Mouse (Mus musculus): ENCODE data around the gene Rab36. TPM values are rescaled to one million over a fixed set of nuclear protein-coding genes. Genes with fewer than 3 reads are reported as not detected.

Rab36 gene
- polyA plus RNA-seq, 2 experiments = 0.70 to 2.0 TPM

DNA sequence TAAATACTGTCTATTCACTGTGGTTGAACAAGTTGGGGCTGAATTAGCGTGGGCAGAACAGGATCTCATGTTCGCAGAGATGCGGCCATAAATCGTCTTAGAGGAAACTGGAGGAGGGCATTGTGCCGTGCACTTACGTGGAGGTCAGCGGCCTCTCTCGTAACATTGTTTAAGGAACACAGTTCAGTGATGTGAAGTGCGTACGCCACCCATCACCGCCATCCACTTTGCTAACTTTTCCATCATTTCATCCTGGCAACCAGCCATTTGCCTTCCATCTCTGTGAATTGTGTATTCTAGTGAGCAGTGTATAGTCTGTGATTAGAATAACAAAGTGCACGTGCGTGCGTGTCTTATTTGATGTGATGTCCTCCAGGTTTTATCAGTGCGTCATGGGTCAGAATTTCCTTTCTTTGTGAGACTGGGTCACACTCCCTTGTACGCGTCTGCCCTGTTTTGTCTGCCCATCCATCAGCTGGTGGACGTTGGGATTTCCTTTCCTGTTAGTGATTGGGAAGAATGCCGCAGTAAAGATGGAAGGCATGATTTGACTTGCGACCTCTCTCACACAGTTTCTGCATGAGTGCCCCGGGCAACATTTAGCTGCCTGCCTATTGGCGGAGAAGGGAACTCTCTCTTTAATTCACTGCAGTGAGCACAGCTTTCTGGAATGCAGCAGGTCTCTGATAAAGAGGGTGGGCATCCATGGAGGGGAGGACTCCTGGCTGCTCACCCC, 56.6 kb downstream of the Rab36 start:
- no peak overlapping the region for H3K9ac ChIP-seq (replicated peaks)
- no peak overlapping the region for H3K27ac ChIP-seq
- H3K9me3 ChIP-seq (ENCODE audit: control insufficient read depth, low read length) = no peaks in the 10 kb centered on the region
- ATAC-seq (ENCODE audit: insufficient read depth) (no peak), DNase-seq (ENCODE audit: low read depth in 3 of 3, low spot score in 3 of 3) (no peak)
- H3K27me3 ChIP-seq (ENCODE audit: control insufficient read depth, insufficient read depth, low read length) = no peaks in the 10 kb centered on the region
- H3K4me3 ChIP-seq (ENCODE audit: insufficient read depth in 1 of 2, low read depth in 2 of 2, low read length in 2 of 2) = no peak overlapping the region
- 57% methylated on average over 22 of the region's 22 CpGs for WGBS (ENCODE audit: insufficient replicate concordance)
- H3K4me2 ChIP-seq (ENCODE audit: low read depth) = no peak overlapping the region
- no peaks in the 10 kb centered on the region for H3K36me3 ChIP-seq (replicated peaks; ENCODE audit: control insufficient read depth, insufficient read depth, low read depth)
- TF ChIP-seq CTCF (IDR thresholded peaks at IDR 0.05; ENCODE audit: low read depth) (no peak), EP300 (IDR thresholded peaks at IDR 0.05; ENCODE audit: low read depth) (no peak)
- H3K4me1 ChIP-seq (replicated peaks; ENCODE audit: control insufficient read depth in 2 of 2, insufficient read depth in 2 of 2, low read length in 1 of 2) = peaks cover 0 to 13% of the 10 kb centered on the region in 2 experiments; a peak in 2 of 4 replicates

GRCm38 (mm10) chr10:75094338-75094737, 57.5 kb downstream of the Rab36 start:
- Histone ChIP-seq H3K27ac (no peak overlapping the region), H3K9ac (replicated peaks) (no peak overlapping the region), H3K4me3 (ENCODE audit: insufficient read depth in 1 of 2, low read depth in 2 of 2, low read length in 2 of 2) (no peak overlapping the region), H3K9me3 (ENCODE audit: control insufficient read depth, low read length) (no peaks in the 10 kb centered on the region), H3K36me3 (replicated peaks; ENCODE audit: control insufficient read depth, insufficient read depth, low read depth) (no peaks in the 10 kb centered on the region), H3K4me1 (replicated peaks; ENCODE audit: control insufficient read depth in 2 of 2, insufficient read depth in 2 of 2, low read length in 1 of 2) (peaks cover 0 to 15% of the 10 kb centered on the region in 2 experiments; a peak in 2 of 4 replicates), H3K27me3 (ENCODE audit: control insufficient read depth, insufficient read depth, low read length) (no peaks in the 10 kb centered on the region), H3K4me2 (ENCODE audit: low read depth) (no peak overlapping the region)
- TF ChIP-seq CTCF (IDR thresholded peaks at IDR 0.05; ENCODE audit: low read depth) (no peak), EP300 (IDR thresholded peaks at IDR 0.05; ENCODE audit: low read depth) (no peak)
- WGBS (ENCODE audit: insufficient replicate concordance) = 58% methylated on average over 1 of the region's 1 CpGs
- ATAC-seq (ENCODE audit: insufficient read depth) (no peak), DNase-seq (ENCODE audit: low read depth in 3 of 3, low spot score in 3 of 3) (no peak)

DNA sequence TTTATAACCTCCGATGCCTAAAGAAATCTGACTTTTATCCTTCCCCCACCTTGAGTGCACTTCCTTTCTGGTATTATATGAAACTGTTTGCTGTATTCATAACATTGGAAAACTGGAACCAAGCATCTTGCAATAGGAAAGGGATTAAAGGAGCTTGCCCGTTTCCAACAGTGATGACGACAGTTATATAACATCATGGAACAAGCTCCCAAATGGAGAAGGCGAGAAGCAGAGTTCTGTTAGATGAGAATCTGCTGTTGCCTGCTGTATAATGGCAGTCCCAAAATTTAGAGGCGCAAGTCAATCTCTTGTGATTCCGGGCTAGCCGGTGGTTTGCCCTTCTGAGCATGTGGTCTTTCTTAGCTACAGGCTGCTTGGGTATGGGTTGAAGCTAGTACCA, 58.4 kb downstream of the Rab36 start:
- Histone ChIP-seq H3K9me3 (ENCODE audit: control insufficient read depth, low read length) (no peaks in the 10 kb centered on the region), H3K4me1 (replicated peaks; ENCODE audit: control insufficient read depth in 2 of 2, insufficient read depth in 2 of 2, low read length in 1 of 2) (peaks cover 0 to 15% of the 10 kb centered on the region in 2 experiments; a peak in 2 of 4 replicates), H3K4me2 (ENCODE audit: low read depth) (no peak overlapping the region), H3K36me3 (replicated peaks; ENCODE audit: control insufficient read depth, insufficient read depth, low read depth) (no peaks in the 10 kb centered on the region), H3K9ac (replicated peaks) (no peak overlapping the region), H3K4me3 (ENCODE audit: insufficient read depth in 1 of 2, low read depth in 2 of 2, low read length in 2 of 2) (no peak overlapping the region), H3K27ac (no peak overlapping the region), H3K27me3 (ENCODE audit: control insufficient read depth, insufficient read depth, low read length) (no peaks in the 10 kb centered on the region)
- TF ChIP-seq EP300 (IDR thresholded peaks at IDR 0.05; ENCODE audit: low read depth) = no peak
- 80% methylated on average over 7 of the region's 7 CpGs for WGBS (ENCODE audit: insufficient replicate concordance)
- ATAC-seq (ENCODE audit: insufficient read depth) = no peak
- DNase-seq (ENCODE audit: low read depth in 3 of 3, low spot score in 3 of 3) = no peak

- DNase-seq (ENCODE audit: low read depth in 3 of 3, low spot score in 3 of 3) (no peak), ATAC-seq (ENCODE audit: insufficient read depth) (peak; percentile 39; the same call in 1 of the 2 replicates)
- no peaks in the 10 kb centered on the region for H3K27me3 ChIP-seq (ENCODE audit: control insufficient read depth, insufficient read depth, low read length)
- TF ChIP-seq CTCF (IDR thresholded peaks at IDR 0.05; ENCODE audit: low read depth) (no peak), EP300 (IDR thresholded peaks at IDR 0.05; ENCODE audit: low read depth) (no peak)
- WGBS (ENCODE audit: insufficient replicate concordance) = 46% methylated on average over 10 of the region's 10 CpGs
- no peaks in the 10 kb centered on the region for H3K9me3 ChIP-seq (ENCODE audit: control insufficient read depth, low read length)
- H3K36me3 ChIP-seq (replicated peaks; ENCODE audit: control insufficient read depth, insufficient read depth, low read depth) = no peaks in the 10 kb centered on the region
- peaks cover 0 to 22% of the 10 kb centered on the region in 2 experiments; a peak in 2 of 4 replicates for H3K4me1 ChIP-seq (replicated peaks; ENCODE audit: control insufficient read depth in 2 of 2, insufficient read depth in 2 of 2, low read length in 1 of 2)
- no peak overlapping the region for H3K27ac ChIP-seq
- no peak overlapping the region for H3K9ac ChIP-seq (replicated peaks)
- H3K4me3 ChIP-seq (ENCODE audit: insufficient read depth in 1 of 2, low read depth in 2 of 2, low read length in 2 of 2) = no peak overlapping the region
- H3K4me2 ChIP-seq (ENCODE audit: low read depth) = no peak overlapping the region
Observed at GRCm38 (mm10) chr10:75098446-75099183, 61.8 kb downstream of the Rab36 start.

DNA sequence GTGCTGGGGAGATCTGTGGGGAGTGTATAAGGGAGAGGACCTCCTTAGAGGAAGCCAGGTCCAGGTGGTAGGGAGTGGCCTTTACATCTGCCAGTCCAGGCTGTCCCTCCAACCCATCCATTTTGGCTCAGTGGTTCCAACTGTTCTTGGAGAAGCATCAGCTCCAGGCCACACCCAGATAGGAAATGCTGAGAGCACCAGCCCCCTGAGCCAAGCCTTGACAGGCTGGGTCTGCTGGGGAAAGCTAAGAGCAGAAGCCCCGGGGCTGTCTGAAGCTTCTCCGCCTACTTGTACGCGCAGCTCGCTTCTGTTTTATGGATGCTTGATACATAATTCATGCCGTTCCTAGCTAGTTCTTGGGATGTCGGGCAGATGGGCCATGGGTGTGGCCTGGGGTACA, 63.4 kb downstream of the Rab36 start:
- DNase-seq (ENCODE audit: low read depth in 3 of 3, low spot score in 3 of 3) (no peak), ATAC-seq (ENCODE audit: insufficient read depth) (no peak)
- H3K9me3 ChIP-seq (ENCODE audit: control insufficient read depth, low read length) = no peaks in the 10 kb centered on the region
- no peaks in the 10 kb centered on the region for H3K27me3 ChIP-seq (ENCODE audit: control insufficient read depth, insufficient read depth, low read length)
- no peak overlapping the region for H3K27ac ChIP-seq
- H3K4me3 ChIP-seq (ENCODE audit: insufficient read depth in 1 of 2, low read depth in 2 of 2, low read length in 2 of 2) = no peak overlapping the region
- no peak overlapping the region for H3K9ac ChIP-seq (replicated peaks)
- TF ChIP-seq CTCF (IDR thresholded peaks at IDR 0.05; ENCODE audit: low read depth) = no peak
- no peak for TF ChIP-seq EP300 (IDR thresholded peaks at IDR 0.05; ENCODE audit: low read depth)
- WGBS (ENCODE audit: insufficient replicate concordance) = 86% methylated on average over 7 of the region's 7 CpGs
- peaks cover 0 to 31% of the 10 kb centered on the region in 2 experiments; a peak in 2 of 4 replicates for H3K4me1 ChIP-seq (replicated peaks; ENCODE audit: control insufficient read depth in 2 of 2, insufficient read depth in 2 of 2, low read length in 1 of 2)
- H3K36me3 ChIP-seq (replicated peaks; ENCODE audit: control insufficient read depth, insufficient read depth, low read depth) = no peaks in the 10 kb centered on the region
- no peak overlapping the region for H3K4me2 ChIP-seq (ENCODE audit: low read depth)

All from liver, embryonic 14.5 days (tissue).